Mouse (Mus musculus): ENCODE data around the gene Cdk5r1. TPM values are rescaled to one million over a fixed set of nuclear protein-coding genes. Genes with fewer than 3 reads are reported as not detected.

The Cdk5r1 gene
- polyA plus RNA-seq (2012; rRNA removed), result 223 and 253 TPM in 2 replicates

DNA sequence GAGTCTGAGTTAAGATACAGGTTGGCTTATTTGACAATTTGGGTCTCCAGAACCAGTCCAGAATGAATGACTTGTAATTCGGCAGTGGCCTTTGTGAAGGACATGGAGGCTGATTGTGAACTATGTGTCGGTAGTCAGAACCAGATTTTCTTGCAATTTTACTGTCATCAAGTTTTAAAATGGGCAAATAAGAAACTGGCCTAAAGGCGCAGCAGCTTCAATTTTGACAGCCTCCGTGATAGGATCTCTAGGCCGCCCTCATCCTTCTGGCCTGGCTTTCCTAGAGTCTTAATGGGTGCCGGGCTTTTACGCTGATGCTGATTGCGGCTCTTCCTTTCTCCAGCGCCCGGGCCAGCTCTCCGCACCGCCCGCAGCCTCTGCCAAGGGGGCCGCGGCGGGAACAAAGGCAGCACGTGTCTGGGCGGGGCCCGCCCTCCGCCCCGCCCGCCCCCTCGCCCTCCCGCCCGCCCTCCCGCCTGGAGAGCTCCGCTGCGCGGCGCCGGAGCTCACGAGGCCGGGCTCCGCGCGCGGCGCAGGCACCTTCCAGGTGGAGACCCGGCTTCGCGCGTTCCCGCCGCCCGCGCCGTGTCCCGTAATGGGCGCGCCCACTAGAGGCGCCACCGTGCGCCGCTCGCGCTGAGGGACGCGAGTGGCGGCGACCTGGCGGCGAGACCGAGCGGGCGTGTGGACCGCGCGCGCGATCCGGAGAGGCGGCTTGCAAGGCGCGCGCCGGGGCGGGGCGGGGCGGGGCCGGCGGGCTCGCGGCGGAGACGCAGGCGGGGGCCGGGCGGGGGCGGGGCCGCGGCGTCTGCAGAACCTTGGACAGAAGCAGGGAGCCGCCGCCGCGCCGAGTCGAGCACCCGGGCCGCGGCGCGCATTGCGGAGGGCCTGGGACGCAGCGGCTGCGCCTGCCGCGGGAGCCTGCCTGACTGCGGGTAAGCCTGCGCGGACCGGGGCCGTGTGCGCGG, at the start of gene Cdk5r1:
TSS of gene Cdk5r1 (plus strand) at position 802 of the 968 bp plus-strand sequence.

DNA sequence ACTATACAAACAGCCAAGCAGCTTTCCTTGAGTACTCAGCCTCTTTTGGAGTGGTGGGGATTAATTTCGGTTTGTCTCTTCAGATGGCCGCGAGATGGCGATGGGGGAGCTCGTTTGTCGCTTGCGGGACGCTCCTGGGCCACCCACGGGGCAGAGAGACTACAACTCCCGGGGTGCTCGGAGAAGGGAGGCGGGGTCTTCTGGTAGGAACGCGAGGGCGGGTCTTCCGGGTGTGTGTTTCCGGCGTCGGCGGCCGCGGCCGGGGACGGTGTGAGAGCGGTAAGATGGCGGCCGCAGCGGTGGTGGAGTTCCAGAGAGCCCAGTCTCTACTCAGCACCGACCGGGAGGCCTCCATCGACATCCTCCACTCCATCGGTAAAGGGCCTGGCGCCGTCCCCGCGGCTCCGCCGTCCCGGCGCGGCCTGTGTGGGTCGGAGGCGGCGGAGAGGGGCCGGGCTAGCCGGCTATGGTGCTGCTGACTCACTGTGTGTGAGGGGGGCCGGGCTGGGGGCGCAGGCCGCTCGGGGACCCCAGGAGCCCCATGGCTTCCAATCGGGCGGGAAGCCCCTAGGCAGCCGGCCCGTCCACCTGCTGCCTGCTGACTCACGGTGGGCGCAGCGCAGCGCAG, 48.3 kb upstream of the Cdk5r1 start, which contains the start of gene Psmd11:
TSS of gene Psmd11 (plus strand) at position 235 of the 628 bp plus-strand sequence.

Other genes with a start within 250 kb of the Cdk5r1 start
- 19.8 and 28.2 TPM in 2 replicates for gene Rhbdl3, start 176.1 kb upstream of the Cdk5r1 start, polyA plus RNA-seq (2012; rRNA removed)
- 15.3 and 17.3 TPM in 2 replicates for gene 5730455P16Rik, start 99.0 kb upstream of the Cdk5r1 start, polyA plus RNA-seq (2012; rRNA removed)
- 280 and 304 TPM in 2 replicates for gene Zfp207, start 93.7 kb upstream of the Cdk5r1 start, polyA plus RNA-seq (2012; rRNA removed)
- 86.5 and 89.7 TPM in 2 replicates for gene Psmd11, start 48.4 kb upstream of the Cdk5r1 start, polyA plus RNA-seq (2012; rRNA removed)

Measured in central nervous system, embryonic 14 days (tissue).